Mouse (Mus musculus): Measurements from ENCODE around the gene Tubal3.

The Tubal3 gene

DNA sequence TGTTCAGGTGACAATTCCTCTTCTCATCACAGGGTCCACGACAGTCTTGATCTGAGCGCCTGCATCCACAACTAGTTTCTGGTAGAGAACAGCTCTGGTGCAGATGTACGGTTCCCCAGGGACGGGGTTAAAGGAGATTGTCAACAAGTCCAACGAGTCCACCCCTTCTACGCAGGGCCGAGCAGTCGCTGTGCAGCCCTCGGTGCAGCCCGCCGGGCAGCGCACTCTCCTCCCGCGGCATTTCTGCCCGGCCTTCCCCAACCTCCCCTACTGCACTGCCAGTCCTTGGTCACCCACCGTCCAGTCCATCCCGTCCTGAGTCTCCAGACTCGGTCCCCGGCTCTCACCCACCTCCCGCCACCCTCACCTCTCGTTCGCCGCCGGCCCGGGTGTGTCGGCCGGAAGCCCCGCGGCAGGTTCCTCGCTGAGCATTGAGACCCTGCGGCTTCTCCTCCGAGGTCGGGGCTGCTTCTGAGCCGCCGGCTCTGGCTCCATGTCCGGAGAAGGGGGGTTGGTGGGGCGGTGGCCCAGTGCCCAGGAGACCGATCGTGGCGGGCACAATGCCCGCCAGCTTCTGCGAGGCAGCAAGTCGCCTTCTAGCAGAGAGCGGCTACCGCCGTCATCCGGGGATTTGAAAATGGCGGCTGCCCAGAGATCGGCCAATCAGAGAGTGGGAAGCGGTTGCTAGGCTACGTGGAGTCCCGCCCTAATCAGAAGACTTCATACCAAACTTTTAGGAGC lies at the start of gene Tubal3, which contains the start of gene Net1:
Gene Tubal3, plus strand, starts transcription at position 704 of the 741 bp plus-strand sequence.
Gene Net1, minus strand, starts transcription at position 650 of the 741 bp plus-strand sequence.
- ChIA-PET CTCF (interaction anchor here in 1 of 4 experiments (0.8 kb wide), 1 partner anchor 17 kb away, joined by 3 read pairs; no protein-coding TSS in a partner anchor), POLR2A (interaction anchor here in 3 of 4 experiments (0.6 to 1.7 kb wide), 20 partner anchors 8 to 1779 kb away, joined by 3 to 13 read pairs (median 3); partner anchors contain the start of genes Gdi2 (in 3 of the 3) and Asb13 (in 2 of the 3))

DNA sequence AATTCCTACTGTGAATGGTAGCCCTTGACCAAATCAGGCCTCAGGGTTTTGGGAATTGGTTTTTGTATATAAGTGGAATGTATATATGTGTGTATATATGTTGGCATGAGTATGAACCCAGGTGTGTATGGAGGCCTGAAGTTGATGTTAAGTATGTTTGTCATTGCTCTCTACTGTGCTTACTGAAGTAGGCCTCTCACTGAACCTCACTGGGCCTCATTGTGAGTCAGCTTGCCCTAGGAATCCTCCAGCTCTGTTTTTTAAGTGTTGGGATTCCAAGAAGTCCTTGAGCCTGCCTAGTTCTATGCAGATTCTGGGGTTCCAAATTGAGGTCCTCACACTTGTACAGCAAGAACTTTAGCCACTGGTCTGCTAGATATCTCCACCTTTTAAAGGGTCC lies 48.2 kb upstream of the Tubal3 start:
- CTCF ChIA-PET, result no interaction called here
- POLR2A ChIA-PET, result no interaction called here

DNA sequence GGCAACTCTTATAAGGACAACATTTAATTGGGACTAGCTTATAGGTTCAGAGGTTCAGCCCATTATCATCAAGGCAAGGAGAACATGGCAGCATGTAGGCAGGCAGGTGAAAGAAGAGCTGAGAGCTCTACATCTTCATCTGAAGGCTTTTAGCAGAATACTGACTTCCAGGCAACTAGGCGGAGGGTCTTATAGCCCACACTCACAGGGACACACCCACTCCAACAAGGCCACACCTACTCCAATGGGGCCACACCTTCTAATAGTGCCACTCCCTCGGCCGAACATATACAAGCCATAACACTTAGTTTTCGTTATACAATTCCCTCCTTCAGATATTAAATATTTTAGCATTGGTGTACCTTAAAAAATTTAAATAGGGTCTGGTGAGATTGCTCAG lies 45.2 kb upstream of the Tubal3 start:
- CTCF ChIA-PET, result no interaction called here
- POLR2A ChIA-PET, result no interaction called here

DNA sequence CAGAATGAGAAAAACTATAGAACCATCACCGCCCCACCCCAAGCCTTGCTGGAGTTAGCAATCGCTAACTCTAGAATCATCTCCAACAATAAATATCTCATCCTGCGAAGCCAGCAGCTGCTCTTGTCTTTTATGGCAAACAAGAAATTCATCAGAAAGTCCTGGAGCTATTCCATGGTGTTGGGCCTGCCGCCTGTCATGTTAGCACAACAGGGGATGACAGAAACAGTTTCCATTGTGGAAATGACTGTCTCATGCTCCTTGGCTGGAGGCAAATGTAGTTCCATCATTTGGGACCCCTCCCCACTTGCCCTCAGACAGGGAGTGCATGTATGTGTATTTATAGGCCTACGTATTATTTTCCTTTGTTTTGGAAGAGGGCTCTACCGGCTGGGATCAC lies 41.6 kb upstream of the Tubal3 start:
- ChIA-PET CTCF (no interaction called here), POLR2A (interaction anchor here in 3 of 4 experiments (0.7 to 2.5 kb wide), 4 partner anchors 10 to 146 kb away, joined by 3 to 5 read pairs (median 4); no protein-coding TSS in a partner anchor)

DNA sequence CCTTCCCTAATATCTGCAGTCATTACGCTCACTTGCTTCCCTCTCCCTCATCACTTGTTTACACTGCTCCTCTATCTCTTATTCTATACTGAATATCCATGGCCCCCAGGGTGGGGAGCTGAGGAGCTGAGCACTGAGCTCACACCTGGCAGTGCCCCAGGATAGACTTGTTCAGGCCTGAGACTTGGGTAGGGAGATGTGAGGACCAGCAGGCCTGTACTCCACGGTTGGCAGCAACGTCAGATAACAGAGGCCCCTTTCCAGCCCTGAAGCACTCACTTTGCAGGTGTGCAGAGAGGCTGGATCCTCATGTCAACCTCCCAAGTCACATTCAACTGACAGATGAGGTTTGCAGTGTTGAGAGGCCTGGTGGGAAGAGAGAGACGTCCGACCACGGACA lies 40.9 kb upstream of the Tubal3 start:
- POLR2A ChIA-PET, result interaction anchor here in 2 of 4 experiments (0.7 to 2.5 kb wide), 3 partner anchors 16 to 147 kb away, joined by 3 to 5 read pairs (median 5); no protein-coding TSS in a partner anchor
- CTCF ChIA-PET, result no interaction called here

DNA sequence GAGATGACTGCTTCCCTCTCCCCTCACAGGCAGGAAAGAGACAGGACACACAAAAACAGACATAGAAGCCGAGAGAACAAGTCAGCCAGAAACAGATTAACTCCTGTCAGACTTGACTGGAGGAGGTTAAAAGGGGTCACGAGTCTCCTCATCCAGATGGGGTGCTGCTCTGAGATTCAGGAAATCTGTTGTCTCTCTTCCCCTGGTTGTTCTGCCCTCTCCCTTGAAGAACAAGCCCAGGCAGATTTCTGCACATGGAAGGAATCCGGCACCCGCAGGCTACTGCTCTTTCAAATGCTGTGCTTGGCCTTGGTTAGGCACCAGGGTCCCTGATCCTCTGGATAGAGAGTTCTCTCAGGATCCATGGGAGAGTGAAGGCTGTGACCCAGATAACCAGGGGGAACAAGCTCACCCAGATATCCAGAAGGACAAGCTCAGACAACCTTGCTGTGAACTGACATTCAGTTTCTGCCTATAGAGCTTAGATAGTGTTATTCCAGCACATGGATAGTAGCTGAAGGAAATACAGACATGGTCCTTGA lies 40.3 kb upstream of the Tubal3 start:
- POLR2A ChIA-PET, result interaction anchor here in 2 of 4 experiments (0.7 to 2.5 kb wide), 3 partner anchors 12 to 16 kb away, joined by 3 to 5 read pairs (median 5); no protein-coding TSS in a partner anchor
- CTCF ChIA-PET, result no interaction called here

DNA sequence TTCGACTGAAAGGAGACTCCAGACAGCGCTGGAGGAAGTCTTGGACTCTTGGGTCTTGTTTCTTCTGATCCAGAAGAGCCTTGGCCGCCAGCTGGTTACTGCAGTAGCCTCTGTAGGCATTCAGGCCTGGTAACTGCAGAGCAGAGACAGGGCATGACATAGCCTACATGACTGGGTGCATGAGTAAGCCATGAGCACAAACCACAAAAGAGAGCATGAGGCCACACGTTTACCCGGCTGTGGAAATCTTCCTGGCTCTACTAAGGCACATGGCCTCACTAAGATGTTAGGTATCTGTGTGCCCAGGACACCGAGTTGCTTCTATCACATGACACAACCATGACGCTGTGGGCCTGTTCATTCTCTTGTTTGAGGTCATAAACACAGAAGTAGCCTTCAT lies 31.4 kb upstream of the Tubal3 start:
- ChIA-PET POLR2A (no interaction called here), CTCF (no interaction called here)

DNA sequence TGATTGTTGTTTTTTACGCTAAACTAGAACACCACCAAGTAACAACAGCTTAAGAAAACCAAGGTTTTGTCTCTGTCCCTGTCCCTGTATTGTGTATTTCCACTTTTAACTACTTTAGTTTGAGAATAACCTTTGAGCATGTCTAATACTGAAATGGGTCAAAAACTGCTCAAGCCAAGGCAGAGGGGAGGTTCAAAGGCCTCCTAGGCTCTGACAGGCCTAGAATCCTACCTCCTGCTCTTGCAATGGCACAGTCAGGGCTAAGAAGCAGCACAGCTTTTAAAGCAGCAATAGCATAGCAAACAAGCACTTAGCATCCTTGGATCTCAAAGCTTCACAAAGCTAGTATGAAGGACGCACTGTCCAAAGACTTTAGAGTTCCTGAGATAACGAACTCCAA lies 29.0 kb upstream of the Tubal3 start:
- CTCF ChIA-PET, result no interaction called here
- POLR2A ChIA-PET, result interaction anchor here in 1 of 4 experiments (1.4 kb wide), 1 partner anchor 11 kb away, joined by 3 read pairs; no protein-coding TSS in a partner anchor

DNA sequence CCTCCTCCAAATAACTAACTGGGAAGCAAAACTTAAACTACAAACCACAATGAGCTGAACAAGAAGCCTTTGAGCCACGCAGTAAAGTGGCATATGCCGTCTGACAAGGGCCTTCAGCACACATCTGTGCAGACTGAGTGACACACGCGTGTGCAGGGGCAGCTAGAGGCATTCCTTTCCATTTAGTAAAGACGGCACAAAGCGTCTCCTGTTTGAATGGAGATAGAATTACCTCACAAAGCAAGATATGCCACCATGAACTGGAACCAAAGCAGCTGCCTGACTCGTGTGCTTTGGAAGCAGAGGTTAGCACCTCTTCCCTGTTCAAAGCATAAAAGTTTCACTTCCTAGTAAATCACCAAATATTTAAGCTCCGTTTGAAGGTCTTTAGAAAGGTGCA lies 28.0 kb upstream of the Tubal3 start:
- POLR2A ChIA-PET, result interaction anchor here in 2 of 4 experiments (0.9 to 1.4 kb wide), 2 partner anchors 12 to 24 kb away, joined by 3 read pairs; no protein-coding TSS in a partner anchor

DNA sequence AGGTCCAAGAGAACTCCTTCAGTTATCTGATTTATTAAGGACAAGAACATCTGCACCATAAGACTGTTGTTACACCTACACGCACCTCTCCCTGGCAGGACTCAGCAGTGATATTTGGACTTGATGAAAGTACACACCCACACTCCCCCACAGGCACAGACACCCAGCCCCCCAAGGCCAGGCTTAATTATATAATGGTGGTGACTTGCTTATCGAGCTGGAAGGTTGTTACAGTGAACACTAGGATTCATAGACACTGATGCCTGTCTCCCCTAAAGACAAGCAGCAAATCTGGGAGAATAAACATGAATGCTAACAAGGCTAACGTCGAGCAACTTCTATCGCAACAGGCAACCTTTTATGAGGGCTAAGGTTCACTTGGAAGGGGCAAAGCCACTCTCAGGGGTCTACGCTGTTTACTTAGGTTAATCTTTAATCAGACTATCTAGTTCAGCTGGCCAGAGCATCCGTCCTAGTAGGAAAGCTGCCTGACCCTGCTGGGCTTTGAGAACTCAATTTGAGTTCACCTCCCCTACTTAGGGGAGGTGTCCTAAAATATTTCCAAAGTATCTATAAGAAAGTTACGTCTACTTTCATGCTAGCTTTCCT lies 26.5 kb upstream of the Tubal3 start:
- CTCF ChIA-PET, result no interaction called here
- POLR2A ChIA-PET, result interaction anchor here in 1 of 4 experiments (0.6 kb wide), 1 partner anchor 105 kb away, joined by 3 read pairs; no protein-coding TSS in a partner anchor

More for the DNA sequence above, 28.0 kb upstream of the Tubal3 start:
- CTCF ChIA-PET, result no interaction called here

DNA sequence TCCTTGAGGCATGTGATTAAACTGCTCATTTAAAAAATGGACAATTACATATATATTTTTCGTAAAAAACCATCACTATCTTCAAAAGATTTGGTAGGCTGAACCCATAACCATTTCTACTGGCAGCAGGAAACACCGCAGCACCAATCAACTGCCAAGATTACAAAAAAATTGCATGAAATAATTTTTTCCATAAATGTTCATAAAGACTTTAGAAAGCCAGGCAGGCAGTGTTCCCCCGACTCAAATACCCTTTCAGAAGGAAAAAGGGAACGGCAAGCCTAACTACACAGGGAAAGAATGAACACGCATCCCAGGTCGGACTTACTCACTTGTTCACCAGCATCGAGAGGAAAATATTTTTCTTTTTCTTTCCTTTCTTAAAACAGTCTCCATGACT lies 25.5 kb upstream of the Tubal3 start:
- POLR2A ChIA-PET, result interaction anchor here (0.7 to 1.8 kb wide), 16 partner anchors 9 to 356 kb away, joined by 3 to 9 read pairs (median 4); no protein-coding TSS in a partner anchor
- CTCF ChIA-PET, result interaction anchor here in 2 of 4 experiments (2.2 to 4.7 kb wide), 2 partner anchors 227 kb away, joined by 23 to 36 read pairs; no protein-coding TSS in a partner anchor

DNA sequence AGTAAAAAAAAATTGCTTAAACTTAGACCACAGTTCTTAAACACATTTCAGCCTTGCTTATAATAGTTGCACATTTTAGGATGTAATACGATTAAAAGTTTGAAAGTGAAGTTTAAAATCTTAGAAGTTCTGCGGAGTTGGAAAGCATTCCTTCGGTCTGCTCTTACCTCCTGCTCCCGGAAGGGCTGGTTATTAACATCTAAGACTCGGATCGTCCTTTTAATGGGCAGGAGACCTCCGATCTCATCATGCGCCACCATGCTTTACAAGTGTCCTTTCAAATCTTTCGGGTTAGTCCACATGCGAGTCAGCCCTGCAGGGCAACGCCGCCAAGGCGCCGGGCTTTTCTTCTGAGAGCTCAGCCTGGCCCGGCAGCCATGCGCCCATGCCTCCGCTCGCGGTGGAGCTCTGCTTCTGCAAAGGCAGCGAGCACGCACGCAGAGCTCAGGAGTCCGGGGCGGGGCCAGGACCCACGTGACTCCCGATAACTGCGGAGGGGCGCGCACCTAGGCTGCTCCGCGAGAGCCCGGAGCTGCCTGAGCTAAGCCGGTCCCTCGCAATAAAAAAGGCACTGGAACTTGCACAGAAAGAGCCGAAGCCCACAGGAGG lies 24.8 kb upstream of the Tubal3 start:
- ChIA-PET CTCF (interaction anchor here in 3 of 4 experiments (0.5 to 4.7 kb wide), 6 partner anchors 27 to 228 kb away, joined by 3 to 36 read pairs (median 6); no protein-coding TSS in a partner anchor), POLR2A (interaction anchor here (0.6 to 1.8 kb wide), 31 partner anchors 8 to 362 kb away, joined by 3 to 13 read pairs (median 4); partner anchors contain the start of genes Net1 (in 2 of the 4), Tubal3 (in 2 of the 4) and Gdi2 (in 1 of the 4))

DNA sequence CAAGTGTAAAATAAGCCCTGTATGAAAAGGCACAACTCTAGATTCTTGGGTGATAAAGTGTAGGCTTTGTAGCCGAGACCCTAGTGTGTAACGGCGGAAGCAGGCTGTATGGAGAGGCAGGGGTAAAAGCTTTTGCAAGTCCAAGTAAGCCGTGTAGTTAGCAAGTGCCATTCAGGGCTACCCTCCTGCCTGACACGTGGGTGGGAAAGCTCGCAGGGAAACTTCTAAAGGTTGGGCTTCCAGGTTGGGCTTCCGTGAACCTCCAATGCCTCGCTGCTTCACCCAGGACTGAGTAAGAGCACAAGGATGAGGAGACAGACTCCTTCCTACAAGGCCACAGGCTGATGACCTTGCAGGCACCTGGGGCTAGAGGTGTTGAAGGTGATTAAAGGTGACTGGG lies 23.5 kb upstream of the Tubal3 start:
- POLR2A ChIA-PET, result interaction anchor here in 3 of 4 experiments (0.6 to 1.8 kb wide), 7 partner anchors 16 to 229 kb away, joined by 3 to 13 read pairs (median 3); partner anchors contain the start of genes Net1 (in 2 of the 3), Tubal3 (in 2 of the 3) and Ucn3 (in 1 of the 3)
- CTCF ChIA-PET, result interaction anchor here in 3 of 4 experiments (0.5 to 4.7 kb wide), 4 partner anchors 32 to 229 kb away, joined by 3 to 36 read pairs (median 14); no protein-coding TSS in a partner anchor

DNA sequence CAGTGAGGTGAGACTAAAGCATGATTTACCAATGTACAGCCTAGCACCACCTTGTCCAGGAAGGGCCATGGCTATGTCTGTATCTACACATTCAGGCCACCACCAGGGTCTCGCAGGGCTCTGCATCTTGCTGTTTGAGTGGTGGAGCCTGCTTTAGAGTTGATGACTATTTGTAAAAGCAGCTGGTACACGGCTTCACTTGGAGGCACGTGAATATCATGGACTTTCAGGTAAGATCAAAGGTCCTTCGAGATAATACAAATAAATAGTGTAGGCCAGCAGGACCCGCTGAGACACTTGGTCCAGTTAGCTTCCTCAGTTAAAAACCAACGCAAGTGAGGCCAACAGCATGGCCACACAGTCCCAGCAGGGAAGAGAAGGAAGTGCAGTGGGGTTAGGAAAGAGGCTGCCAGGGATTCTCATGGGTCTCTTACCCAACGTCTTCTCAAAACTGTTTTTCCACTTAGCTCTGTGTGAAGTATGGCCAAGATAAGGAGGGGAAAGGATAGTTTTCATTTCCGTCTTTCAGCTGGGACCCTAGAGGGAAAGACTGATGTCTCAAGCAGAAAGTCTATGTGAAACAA lies 22.6 kb upstream of the Tubal3 start:
- ChIA-PET POLR2A (interaction anchor here in 1 of 4 experiments (0.6 to 1.6 kb wide), 4 partner anchors 23 to 207 kb away, joined by 3 to 4 read pairs (median 3); partner anchors contain the start of genes Net1, Tubal3 and Ucn3), CTCF (interaction anchor here (0.6 to 4.7 kb wide), 6 partner anchors 15 to 262 kb away, joined by 3 to 36 read pairs (median 4); no protein-coding TSS in a partner anchor)

DNA sequence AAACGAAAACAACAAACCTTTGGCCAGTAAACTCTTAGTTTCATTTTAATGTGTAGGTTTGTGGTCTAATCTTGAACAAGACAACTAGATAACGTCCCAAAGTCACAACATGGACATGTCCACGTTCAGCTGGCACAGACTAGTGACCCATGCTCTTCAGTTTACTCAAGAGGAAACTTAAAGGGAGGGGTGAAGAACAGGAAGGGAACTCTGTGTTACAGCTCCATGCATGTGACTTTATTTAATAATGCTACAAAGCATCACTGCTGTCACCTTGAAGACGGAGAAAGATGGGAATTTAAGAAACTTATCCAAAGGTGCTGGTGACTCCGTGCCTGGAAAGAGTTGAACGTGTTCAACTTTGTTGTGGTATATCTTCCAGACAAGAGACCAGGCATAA lies 22.0 kb upstream of the Tubal3 start:
- ChIA-PET CTCF (interaction anchor here (0.6 to 4.7 kb wide), 5 partner anchors 129 to 231 kb away, joined by 3 to 36 read pairs (median 9); no protein-coding TSS in a partner anchor), POLR2A (interaction anchor here in 1 of 4 experiments (1.6 kb wide), 1 partner anchor 22 kb away, joined by 3 read pairs; the partner anchor contains the start of genes Net1 and Tubal3)

DNA sequence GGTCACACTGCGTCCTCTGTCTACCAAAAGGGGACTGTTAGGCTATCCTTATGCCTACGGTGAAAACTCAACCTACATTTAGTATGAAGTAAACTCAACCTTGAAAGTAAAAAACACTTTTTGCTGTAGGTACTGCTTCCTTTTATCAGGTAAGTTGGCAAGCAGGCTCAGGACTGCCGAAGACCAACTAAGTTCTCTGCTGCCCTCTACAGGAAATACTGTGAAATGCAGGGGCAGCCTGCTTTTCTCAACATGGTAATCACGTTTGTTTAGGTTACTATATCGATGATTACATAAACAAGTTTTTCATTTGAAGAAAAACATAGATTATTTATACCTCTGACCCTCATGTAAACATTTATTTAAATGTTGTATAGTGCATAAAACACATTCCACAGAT lies 21.2 kb upstream of the Tubal3 start:
- POLR2A ChIA-PET, result no interaction called here
- CTCF ChIA-PET, result interaction anchor here in 3 of 4 experiments (0.8 to 4.7 kb wide), 3 partner anchors 231 to 232 kb away, joined by 9 to 36 read pairs (median 9); no protein-coding TSS in a partner anchor

DNA sequence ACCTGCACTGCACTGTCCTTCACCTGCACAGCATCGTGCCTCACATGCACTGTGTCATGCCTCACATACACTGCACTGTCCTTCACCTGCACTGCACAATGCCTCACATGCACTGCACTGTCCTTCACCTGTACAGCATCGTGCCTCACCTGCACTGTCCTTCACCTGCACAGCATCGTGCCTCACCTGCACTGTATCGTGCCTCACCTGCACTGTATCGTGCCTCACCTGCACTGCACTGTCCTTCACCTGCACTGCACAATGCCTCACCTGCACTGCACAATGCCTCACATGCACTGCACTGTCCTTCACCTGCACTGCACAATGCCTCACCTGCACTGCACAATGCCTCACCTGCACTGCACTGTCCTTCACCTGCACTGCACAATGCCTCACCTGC lies 19.9 kb upstream of the Tubal3 start:
- POLR2A ChIA-PET, result interaction anchor here in 1 of 4 experiments (0.6 kb wide), 1 partner anchor 9 kb away, joined by 4 read pairs; no protein-coding TSS in a partner anchor

More for the DNA sequence above, 19.9 kb upstream of the Tubal3 start:
- CTCF ChIA-PET, result interaction anchor here in 2 of 4 experiments (0.6 to 1.5 kb wide), 2 partner anchors 40 to 233 kb away, joined by 3 to 10 read pairs; no protein-coding TSS in a partner anchor

All from embryonic stem cell, embryonic (primary cell).